Mouse (Mus musculus) gastrocnemius, postnatal 25 days (tissue): ENCODE results near the gene Pde1a. TPM values are rescaled to one million over a fixed set of nuclear protein-coding genes. Genes with fewer than 3 reads are reported as not detected.
"Not testable (repeated sequence)": the region's sequence is repeated elsewhere in the genome, so short reads cannot be mapped to it uniquely, and the experiment has no call there.

Experiments used
- DNase-seq: peaks from one replicate; pipeline ENCODE4 v3.0.0; 2022
- total RNA-seq, 2 experiments: library from RNA; stranded (reverse); gene quantifications; 1 replicate in 1 of 2; 2 replicates in 1 of 2; pipeline ENCODE4 v1.2.3; 2021

The Pde1a gene
- total RNA-seq, 2 experiments from 2014 or later = 1.4 to 3.8 TPM

- DNase-seq = no peak
Measured at GRCm38 (mm10) chr2:79961421-79961820, 167.8 kb downstream of the Pde1a start.

- DNase-seq = no peak
Measured at GRCm38 (mm10) chr2:79957659-79958340, 171.5 kb downstream of the Pde1a start.

- no peak for DNase-seq
Measured at GRCm38 (mm10) chr2:79945898-79946675, 183.2 kb downstream of the Pde1a start.

GRCm38 (mm10) chr2:79934660-79935059, 194.6 kb downstream of the Pde1a start:
- no peak for DNase-seq

- no peak for DNase-seq
Measured at GRCm38 (mm10) chr2:79922356-79922755, 206.9 kb downstream of the Pde1a start.

GRCm38 (mm10) chr2:79921375-79921774, 207.9 kb downstream of the Pde1a start:
- DNase-seq = no peak

- no peak for DNase-seq
Measured at GRCm38 (mm10) chr2:79920438-79920837, 208.8 kb downstream of the Pde1a start.

- DNase-seq = no peak
Measured at GRCm38 (mm10) chr2:79901841-79902510, 227.3 kb downstream of the Pde1a start.

GRCm38 (mm10) chr2:79898522-79898921, 230.7 kb downstream of the Pde1a start:
- no peak for DNase-seq

GRCm38 (mm10) chr2:79892829-79893228, 236.4 kb downstream of the Pde1a start:
- DNase-seq = no peak

GRCm38 (mm10) chr2:79891760-79892570, 237.3 kb downstream of the Pde1a start:
- DNase-seq = no peak

- DNase-seq = no peak
Measured at GRCm38 (mm10) chr2:79890726-79891125, 238.5 kb downstream of the Pde1a start.

GRCm38 (mm10) chr2:79883631-79884350, 245.5 kb downstream of the Pde1a start:
- no peak for DNase-seq

- DNase-seq = no peak
Measured at GRCm38 (mm10) chr2:79883210-79883609, 246.0 kb downstream of the Pde1a start.

GRCm38 (mm10) chr2:79865275-79865999, 263.8 kb downstream of the Pde1a start:
- no peak for DNase-seq

- DNase-seq = no peak
Measured at GRCm38 (mm10) chr2:79856874-79857273, 272.4 kb downstream of the Pde1a start.

GRCm38 (mm10) chr2:79847396-79847795, 281.9 kb downstream of the Pde1a start:
- DNase-seq = not testable (repeated sequence)

- no peak for DNase-seq
Measured at GRCm38 (mm10) chr2:79839513-79839912, 289.7 kb downstream of the Pde1a start.

GRCm38 (mm10) chr2:79839090-79839489, 290.2 kb downstream of the Pde1a start:
- no peak for DNase-seq

- DNase-seq = no peak
Measured at GRCm38 (mm10) chr2:79825853-79826252, 303.4 kb downstream of the Pde1a start.

GRCm38 (mm10) chr2:79819543-79819942, 309.7 kb downstream of the Pde1a start:
- no peak for DNase-seq
